Mouse (Mus musculus): Measurements from ENCODE around the gene 1700001C19Rik.

The 1700001C19Rik gene

GRCm38 (mm10) chr17:47436907-47437547 is at the start of gene 1700001C19Rik:
1700001C19Rik (minus strand) TSS chr17:47437376.
- no peak for DNase-seq (ENCODE audit: low spot score)

- DNase-seq (ENCODE audit: low spot score), result no peak
Measured at GRCm38 (mm10) chr17:47485791-47486190, 48.6 kb upstream of the 1700001C19Rik start.

- DNase-seq (ENCODE audit: low spot score), result no peak
Measured at GRCm38 (mm10) chr17:47484993-47485392, 47.8 kb upstream of the 1700001C19Rik start.

GRCm38 (mm10) chr17:47484241-47484921 is 47.2 kb upstream of the 1700001C19Rik start:
- DNase-seq (ENCODE audit: low spot score), result peak; percentile 62

GRCm38 (mm10) chr17:47482401-47482800 is 45.2 kb upstream of the 1700001C19Rik start:
- DNase-seq (ENCODE audit: low spot score), result no peak

- no peak for DNase-seq (ENCODE audit: low spot score)
Measured at GRCm38 (mm10) chr17:47479887-47480286, 42.7 kb upstream of the 1700001C19Rik start.

GRCm38 (mm10) chr17:47475714-47476113 is 38.5 kb upstream of the 1700001C19Rik start:
- DNase-seq (ENCODE audit: low spot score), result no peak

GRCm38 (mm10) chr17:47475181-47475580 is 38.0 kb upstream of the 1700001C19Rik start:
- DNase-seq (ENCODE audit: low spot score), result no peak

GRCm38 (mm10) chr17:47474250-47474649 is 37.1 kb upstream of the 1700001C19Rik start:
- DNase-seq (ENCODE audit: low spot score), result no peak

- DNase-seq (ENCODE audit: low spot score), result peak; percentile 63
Measured at GRCm38 (mm10) chr17:47473434-47473974, 36.3 kb upstream of the 1700001C19Rik start.

GRCm38 (mm10) chr17:47472435-47473350 is 35.5 kb upstream of the 1700001C19Rik start:
- DNase-seq (ENCODE audit: low spot score), result no peak

- DNase-seq (ENCODE audit: low spot score), result no peak
Measured at GRCm38 (mm10) chr17:47470686-47471085, 33.5 kb upstream of the 1700001C19Rik start.

- DNase-seq (ENCODE audit: low spot score), result no peak
Measured at GRCm38 (mm10) chr17:47470121-47470520, 32.9 kb upstream of the 1700001C19Rik start.

- no peak for DNase-seq (ENCODE audit: low spot score)
Measured at GRCm38 (mm10) chr17:47469642-47470041, 32.5 kb upstream of the 1700001C19Rik start.

- DNase-seq (ENCODE audit: low spot score), result peak; percentile 2
Measured at GRCm38 (mm10) chr17:47468466-47468865, 31.3 kb upstream of the 1700001C19Rik start.

- DNase-seq (ENCODE audit: low spot score), result no peak
Measured at GRCm38 (mm10) chr17:47468063-47468462, 30.9 kb upstream of the 1700001C19Rik start.

- no peak for DNase-seq (ENCODE audit: low spot score)
Measured at GRCm38 (mm10) chr17:47467659-47468058, 30.5 kb upstream of the 1700001C19Rik start.

- peak; percentile 6 for DNase-seq (ENCODE audit: low spot score)
Measured at GRCm38 (mm10) chr17:47466284-47466683, 29.1 kb upstream of the 1700001C19Rik start.

GRCm38 (mm10) chr17:47465016-47465415 is 27.8 kb upstream of the 1700001C19Rik start:
- DNase-seq (ENCODE audit: low spot score), result no peak

- DNase-seq (ENCODE audit: low spot score), result peak; percentile 82
Measured at GRCm38 (mm10) chr17:47464248-47464965, 27.2 kb upstream of the 1700001C19Rik start.

GRCm38 (mm10) chr17:47462728-47463388 is 25.7 kb upstream of the 1700001C19Rik start:
- peak; percentile 86 for DNase-seq (ENCODE audit: low spot score)
